Mouse (Mus musculus): ENCODE measurements at regions not wholly inside any gene's neighbourhood (a gene's known extent, or its start where the extent isn't known, plus 50 kb on each side); places are given as distances from the start of the nearest gene placed in this dataset.

GRCm38 (mm10) chrX:19199531-19199930 is 281.6 kb downstream of the Tex13c3 start:
- no peak for TF ChIP-seq POLR2A (IDR thresholded peaks at IDR 0.05; ENCODE audit: borderline replicate concordance, low read depth, low read length)
- no peak for TF ChIP-seq CTCF (IDR thresholded peaks at IDR 0.05; ENCODE audit: low read depth, low read length)

All from bone marrow macrophage, adult 2 months (primary cell).